Mouse (Mus musculus) adrenal gland, postnatal 0 days (tissue): ENCODE data around the gene Gse1. TPM values are rescaled to one million over a fixed set of nuclear protein-coding genes. Genes with fewer than 3 reads are reported as not detected.

ENCODE experiments used
- microRNA-seq: library from miRNA; unstranded; fragments of <30 nt; microRNA quantifications from one replicate; pipeline ENCODE4, GENCODE M21; 2016; ENCODE audit warnings: borderline replicate concordance; ENCODE audit not compliant: insufficient number of aligned reads
- polyA plus RNA-seq: library from polyadenylated mRNA; unstranded; fragments of >200 nt; fragmentation: Nextera tagmentation; extraction: Ambion mirVana; gene quantifications from 2 replicates; pipeline ENCODE4 v1.2.1, GENCODE M21; 2015

The Gse1 gene
- polyA plus RNA-seq, result 7.9 and 9.8 TPM in 2 replicates

DNA sequence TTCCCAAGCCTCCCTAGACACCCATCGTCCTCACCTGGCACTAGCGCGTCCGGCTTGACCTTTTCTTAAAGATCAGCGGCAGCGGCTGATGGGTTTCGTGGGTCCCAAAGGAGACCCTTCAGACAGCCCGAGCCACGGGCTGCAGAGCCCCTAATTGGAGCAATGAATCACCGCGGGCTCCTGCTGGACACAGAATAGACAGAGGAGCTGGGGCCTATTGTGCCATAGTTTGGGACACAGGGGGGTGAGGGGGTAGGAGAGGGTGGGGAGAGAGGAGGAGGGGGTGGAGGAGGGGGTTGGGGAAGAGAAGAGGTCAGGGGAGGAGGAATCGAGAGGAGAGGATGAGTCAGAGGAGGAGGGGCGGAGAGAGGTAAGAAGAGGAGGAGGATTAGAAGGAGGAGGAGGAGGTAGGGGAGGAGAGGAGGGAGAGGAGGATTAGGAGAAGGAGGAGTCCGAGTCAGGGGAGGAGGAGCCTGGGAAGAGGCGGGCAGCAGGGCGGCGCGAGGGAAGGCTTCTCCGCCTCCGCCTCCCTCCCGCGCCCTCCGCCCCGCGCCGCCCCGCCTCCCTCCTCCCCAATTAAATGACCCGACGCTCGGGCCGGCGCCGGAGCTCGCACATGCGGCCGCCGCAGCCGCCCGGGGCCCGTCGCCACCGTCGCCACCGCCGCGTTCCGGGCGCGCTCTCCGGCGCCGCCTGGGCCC, at the start of gene Gse1:
Gene Gse1, plus strand, starts transcription at position 566 of the 701 bp plus-strand sequence.

DNA sequence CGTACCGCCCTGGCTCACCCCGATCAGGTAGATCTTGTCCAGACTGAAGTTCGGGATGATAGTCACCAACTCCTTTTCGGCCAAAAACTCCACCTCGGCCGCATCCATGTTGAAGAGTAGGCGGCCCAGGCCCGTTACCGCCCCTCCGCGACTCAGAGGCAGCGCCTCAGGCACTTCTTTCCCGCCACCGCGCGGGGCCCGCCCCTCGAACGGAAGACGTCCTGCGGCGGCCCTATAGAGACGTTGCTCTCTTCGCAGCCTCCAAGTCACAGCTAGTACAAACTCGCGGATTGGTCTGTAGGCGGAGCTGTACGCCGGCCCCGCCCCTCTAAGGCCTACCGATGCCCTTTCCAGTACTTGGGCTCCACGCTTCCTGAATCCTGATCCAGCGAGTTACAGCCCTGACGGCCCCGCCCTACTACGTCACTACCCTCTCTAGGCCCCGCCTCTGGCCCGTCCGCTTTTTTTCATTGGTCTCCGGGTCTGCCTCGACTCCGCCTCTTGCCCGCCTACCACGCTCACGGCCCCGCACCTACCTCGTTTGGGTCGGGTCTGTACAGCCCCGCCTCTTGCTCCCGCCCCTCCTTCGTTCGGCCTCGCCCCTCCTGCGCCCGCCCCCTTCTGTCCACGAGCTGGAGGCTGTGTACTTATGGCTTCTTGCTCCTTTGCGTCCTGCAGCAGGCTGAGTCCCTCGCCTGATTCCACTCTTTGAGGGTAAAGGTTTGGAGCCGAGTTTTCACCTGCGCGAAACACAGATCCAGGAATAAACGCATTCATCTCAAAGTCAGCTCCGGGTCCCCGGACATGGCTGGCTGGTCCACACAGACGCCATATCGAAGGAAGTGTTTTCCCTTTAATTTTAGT, 360.9 kb downstream of the Gse1 start, which contains the start of gene Gins2:
Gene Gins2, minus strand, starts transcription at position 397 of the 864 bp plus-strand sequence.

Small RNA genes within 50 kb of the gene (microRNA-seq; reads per million reads assigned to microRNA genes)
- gene Gm22715 (not detected), gene Mir7687 (not detected)

Other genes with a start within 250 kb of the Gse1 start
- gene Crispld2, start 236.0 kb upstream of the Gse1 start, polyA plus RNA-seq, result 20.0 and 29.4 TPM in 2 replicates
- gene Zdhhc7, start 127.0 kb upstream of the Gse1 start, polyA plus RNA-seq, result 25.8 and 38.1 TPM in 2 replicates
- 12.1 and 13.8 TPM in 2 replicates for gene 6430548M08Rik, start 114.3 kb upstream of the Gse1 start, polyA plus RNA-seq
- gene Fam92b, start 51.0 kb upstream of the Gse1 start, polyA plus RNA-seq, result 3.7 and 4.4 TPM in 2 replicates